In the genomic region with DNA sequence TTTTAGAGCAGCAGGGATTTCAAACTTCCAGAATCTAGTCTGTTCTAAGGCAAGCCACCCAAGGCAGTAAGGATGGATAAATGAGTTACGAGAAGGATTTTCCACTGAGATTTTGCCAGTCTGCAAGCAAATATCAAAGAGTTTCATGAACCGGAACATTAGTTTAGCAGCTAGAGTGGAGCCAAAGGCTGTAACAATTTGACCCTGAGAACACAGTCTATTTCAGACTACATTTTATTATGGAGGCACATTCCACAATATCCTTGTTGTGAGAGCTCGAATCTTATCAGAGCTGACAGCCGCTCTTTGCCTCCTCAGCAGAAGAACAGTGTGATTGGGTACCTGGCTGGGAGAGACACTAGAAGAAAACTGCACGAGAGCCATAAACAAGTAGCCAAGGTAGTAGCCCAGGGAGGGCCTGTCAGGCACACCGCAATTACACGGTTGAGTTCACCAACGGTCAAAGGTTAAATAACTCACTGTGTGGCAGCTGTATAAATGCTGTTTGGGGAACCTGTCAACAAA, we compare ENCODE assay signal across 7 mouse cellular contexts.
A peak's percentile ranks its signal among the peaks of the same experiment; 100 is the strongest.
DNase-seq lines count a peak whose midpoint lies in the region; ATAC-seq and TF ChIP-seq lines count a peak whose summit lies in the region.

No protein-coding gene starts in this region.

- intact Hi-C loops in left cerebral cortex, postnatal 14 days (cut with DNase I): no loop called here

- H3K79me2 ChIP-seq in C2C12 (ENCODE audit: control insufficient read depth, insufficient read depth): no peaks in the 10 kb centered on the region

- no peaks in the 10 kb centered on the region for H3K9me3 ChIP-seq in intestine, postnatal 0 days (ENCODE audit: control insufficient read depth)
- no peaks in the 10 kb centered on the region for H3K9me3 ChIP-seq in midbrain, embryonic 14.5 days (ENCODE audit: control insufficient read depth, low read length)

- no peak overlapping the region for H3K27ac ChIP-seq in intestine, postnatal 0 days (ENCODE audit: low read depth, low read length)
- H3K27ac ChIP-seq in midbrain, embryonic 14.5 days (replicated peaks; ENCODE audit: low read depth, low read length): no peak overlapping the region
- no peak overlapping the region for H3K27ac ChIP-seq in thymus, adult 2 months (ENCODE audit: control insufficient read depth, insufficient read depth, low read length)

- H3K79me3 ChIP-seq in C2C12 (ENCODE audit: low read depth): no peaks in the 10 kb centered on the region

- peak; percentile 83 for ATAC-seq in intestine, postnatal 0 days
- ATAC-seq in midbrain, embryonic 14.5 days (ENCODE audit: low FRiP score, low TSS enrichment): no peak

- no peak overlapping the region for H3K4me3 ChIP-seq in C2C12 (ENCODE audit: insufficient read depth, poor library complexity, severe bottlenecking)
- H3K4me3 ChIP-seq in intestine, postnatal 0 days (ENCODE audit: low read depth, low read length): no peak overlapping the region
- no peak overlapping the region for H3K4me3 ChIP-seq in midbrain, embryonic 14.5 days (replicated peaks; ENCODE audit: low read depth, low read length)
- no peak overlapping the region for H3K4me3 ChIP-seq in thymus, adult 2 months (ENCODE audit: control insufficient read depth, insufficient read depth, low read length)

- no peaks in the 10 kb centered on the region for H3K27me3 ChIP-seq in C2C12 (ENCODE audit: control insufficient read depth, insufficient read depth, insufficient read length)
- no peaks in the 10 kb centered on the region for H3K27me3 ChIP-seq in intestine, postnatal 0 days (replicated peaks; ENCODE audit: control insufficient read depth, insufficient read depth, low read length)
- no peaks in the 10 kb centered on the region for H3K27me3 ChIP-seq in midbrain, embryonic 14.5 days (ENCODE audit: control insufficient read depth, insufficient read depth, low read length)
- no peaks in the 10 kb centered on the region for H3K27me3 ChIP-seq in thymus, adult 2 months (ENCODE audit: control insufficient read depth, insufficient read depth, low read length)

- no peak overlapping the region for H3K9ac ChIP-seq in intestine, postnatal 0 days (ENCODE audit: low read depth, low read length)
- no peak overlapping the region for H3K9ac ChIP-seq in midbrain, embryonic 14.5 days (replicated peaks; ENCODE audit: low read length)

- peak; percentile 33 for DNase-seq in brain, embryonic 14.5 days (ENCODE audit: low read depth)
- DNase-seq in midbrain, embryonic 14.5 days: peak; percentile 31
- DNase-seq in left cerebral cortex, postnatal 14 days (ENCODE audit: low spot score in 2 of 2): no peak
- no peak for DNase-seq in right cerebral cortex, postnatal 10 days (ENCODE audit: low spot score in 2 of 2)
- DNase-seq in thymus, adult 2 months: no peak

- no peaks in the 10 kb centered on the region for H3K4me1 ChIP-seq in intestine, postnatal 0 days (replicated peaks; ENCODE audit: control insufficient read depth, insufficient read depth, low read length)
- no peaks in the 10 kb centered on the region for H3K4me1 ChIP-seq in midbrain, embryonic 14.5 days (ENCODE audit: control insufficient read depth, insufficient read depth, low read length)
- H3K4me1 ChIP-seq in thymus, adult 2 months (replicated peaks; ENCODE audit: control insufficient read depth, insufficient read depth, low read length): no peaks in the 10 kb centered on the region

- no peak overlapping the region for H3ac ChIP-seq in C2C12 (ENCODE audit: control insufficient read depth, insufficient read length, low read depth)

- TF ChIP-seq CTCF in C2C12 (IDR thresholded peaks at IDR 0.05; ENCODE audit: control insufficient read depth, insufficient read depth, insufficient read length): no peak
- TF ChIP-seq CTCF in brain, embryonic 14.5 days (IDR thresholded peaks at IDR 0.05; ENCODE audit: borderline replicate concordance, extremely low read depth, insufficient read depth, insufficient read length): no peak
- TF ChIP-seq CTCF in intestine, postnatal 0 days (IDR thresholded peaks at IDR 0.05; ENCODE audit: low read depth): no peak
- no peak for TF ChIP-seq CTCF in thymus, adult 2 months (IDR thresholded peaks at IDR 0.05; ENCODE audit: borderline replicate concordance, control insufficient read depth, extremely low read depth, insufficient read depth, low read length, poor library complexity)

- no peaks in the 10 kb centered on the region for H3K36me3 ChIP-seq in C2C12 (ENCODE audit: control insufficient read depth, insufficient read depth)
- H3K36me3 ChIP-seq in intestine, postnatal 0 days (ENCODE audit: control insufficient read depth, insufficient read depth): no peaks in the 10 kb centered on the region
- H3K36me3 ChIP-seq in midbrain, embryonic 14.5 days (ENCODE audit: control insufficient read depth, insufficient read depth, low read length): no peaks in the 10 kb centered on the region
- H3K36me3 ChIP-seq in thymus, adult 2 months (ENCODE audit: control insufficient read depth, insufficient read depth, low read length): no peaks in the 10 kb centered on the region

- no peak for TF ChIP-seq POLR2A in brain, embryonic 14.5 days (IDR thresholded peaks at IDR 0.05; ENCODE audit: borderline replicate concordance, extremely low read depth, insufficient read depth, insufficient read length, poor library complexity, severe bottlenecking)
- no peak for TF ChIP-seq POLR2A in thymus, adult 2 months (IDR thresholded peaks at IDR 0.05; ENCODE audit: control insufficient read depth, extremely low read depth, insufficient read depth, low read length, poor library complexity)

- WGBS in intestine, postnatal 0 days: 28% methylated on average over 8 of the region's 8 CpGs
- 10% methylated on average over 8 of the region's 8 CpGs for WGBS in midbrain, embryonic 14.5 days
- WGBS in thymus, adult 2 months: 82% methylated on average over 8 of the region's 8 CpGs

- no peak overlapping the region; the same call in 1 of the 2 replicates for H3K4me2 ChIP-seq in intestine, postnatal 0 days (replicated peaks; ENCODE audit: low read depth)
- H3K4me2 ChIP-seq in midbrain, embryonic 14.5 days (ENCODE audit: low read length): no peak overlapping the region

TF ChIP-seq in C2C12, 6 proteins besides CTCF, POLR2A, EP300 and RAD21:
- TF ChIP-seq MYOD1 (IDR thresholded peaks at IDR 0.05; ENCODE audit: control insufficient read depth, insufficient read length, low read depth): peak; percentile 87
- TF ChIP-seq USF1 (IDR thresholded peaks at IDR 0.05; ENCODE audit: low read depth): no peak
- TF ChIP-seq MYOG (IDR thresholded peaks at IDR 0.05; ENCODE audit: control insufficient read depth, extremely low read depth, insufficient read length): no peak
TF ChIP-seq in C2C12: peak in this region for 1.

Comparison
In these comparisons a context has a peak if more than half of its experiments do, and no peak if none do; other contexts are left out.
1. DNase-seq: peak in brain, embryonic 14.5 days (single experiment) and midbrain, embryonic 14.5 days (single experiment); none in left cerebral cortex, postnatal 14 days (0 of 2), right cerebral cortex, postnatal 10 days (0 of 2) and thymus, adult 2 months (single experiment).